Mouse (Mus musculus) brain, adult 2 months (tissue): ENCODE measurements around the gene Npc2.
A peak's percentile ranks its signal among the peaks of the same experiment; 100 is the strongest.

ENCODE experiments used
- DNase-seq: peaks from one replicate; pipeline ENCODE4 v3.0.0; 2011; ENCODE audit warnings: low read depth, low spot score

The Npc2 gene

DNA sequence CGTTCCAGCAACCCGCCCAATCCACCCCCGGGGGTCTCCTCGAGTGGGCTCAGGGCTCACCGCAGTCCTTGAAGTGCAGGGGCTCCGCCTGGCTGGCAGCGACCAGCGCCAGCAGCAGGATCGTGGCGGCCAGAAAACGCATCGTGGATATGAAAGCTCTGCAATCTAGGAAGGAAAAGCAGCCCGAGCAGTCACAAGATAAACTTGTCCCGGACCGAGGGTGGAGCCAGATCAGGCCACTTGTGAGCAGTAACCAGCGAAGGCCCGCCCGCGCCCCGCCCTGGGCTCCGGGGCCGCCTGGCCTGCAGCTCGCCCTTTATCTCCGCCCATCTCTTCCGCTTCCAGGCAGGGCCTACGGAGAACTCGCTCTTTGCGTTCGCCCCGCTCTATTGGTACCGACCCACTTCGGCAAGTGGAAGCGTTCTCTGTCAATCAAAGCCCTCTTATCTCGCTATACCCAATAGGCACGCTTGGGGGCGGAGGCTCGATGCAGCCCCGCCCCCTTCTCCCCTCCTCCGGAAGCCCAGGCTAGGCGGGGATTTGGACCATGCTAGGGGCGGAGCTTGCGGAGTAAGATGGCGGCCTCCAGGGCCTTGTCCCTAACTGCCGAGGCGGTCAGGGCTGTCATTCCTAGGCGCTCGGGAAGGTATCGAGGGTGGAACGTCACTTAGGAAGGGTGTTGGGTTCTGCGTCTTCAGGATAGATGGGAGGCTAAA is at the start of gene Npc2, which contains the start of gene Isca2:
Gene Npc2, minus strand, starts transcription at position 427 of the 716 bp plus-strand sequence.
Gene Isca2, plus strand, starts transcription at position 526 of the 716 bp plus-strand sequence.
- DNase-seq = peak; percentile 100

DNA sequence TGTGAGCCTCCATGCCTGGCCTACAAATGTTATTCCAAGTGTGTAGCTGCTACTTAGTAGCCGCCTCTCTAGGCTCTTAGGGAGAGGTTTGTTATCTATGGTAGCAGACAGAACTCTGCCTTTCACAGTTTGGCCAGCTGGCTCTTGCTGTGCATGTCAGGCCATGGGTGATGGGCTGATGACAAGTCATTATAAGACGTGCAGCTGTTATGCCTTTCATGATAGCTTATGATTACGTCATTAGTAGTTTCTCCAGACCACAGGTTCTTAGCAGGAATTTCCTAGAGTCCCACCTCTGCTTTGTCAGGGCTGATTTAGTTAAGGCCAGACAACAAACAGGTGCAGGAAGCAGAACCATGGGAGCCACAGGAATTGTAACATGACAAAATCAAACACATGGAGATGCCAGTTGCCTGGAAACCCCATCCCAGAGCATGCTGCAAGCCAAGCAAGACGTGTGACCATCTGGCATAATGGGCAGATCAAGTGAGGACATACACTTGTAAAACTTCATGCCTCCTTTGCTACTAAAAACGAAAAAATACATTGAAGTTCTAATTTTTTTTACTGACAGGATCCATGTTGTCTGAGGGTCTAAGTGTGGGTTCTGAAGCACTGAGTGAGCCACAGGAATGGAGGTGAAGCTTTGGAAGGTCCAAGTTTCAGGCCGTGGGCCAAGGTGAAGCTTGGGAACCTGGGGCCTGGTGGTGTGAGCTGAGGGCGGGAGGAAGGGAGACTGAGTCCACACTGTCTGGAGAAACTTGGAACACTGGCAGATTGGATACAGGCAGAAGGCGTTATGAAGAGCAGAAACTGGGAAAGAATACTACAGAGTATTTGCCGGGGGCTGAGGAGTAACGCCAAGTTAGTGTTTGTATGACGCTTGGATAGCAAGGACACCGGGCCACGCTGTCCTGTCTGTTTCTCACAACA is 46.5 kb upstream of the Npc2 start:
- DNase-seq = peak; percentile 91

DNA sequence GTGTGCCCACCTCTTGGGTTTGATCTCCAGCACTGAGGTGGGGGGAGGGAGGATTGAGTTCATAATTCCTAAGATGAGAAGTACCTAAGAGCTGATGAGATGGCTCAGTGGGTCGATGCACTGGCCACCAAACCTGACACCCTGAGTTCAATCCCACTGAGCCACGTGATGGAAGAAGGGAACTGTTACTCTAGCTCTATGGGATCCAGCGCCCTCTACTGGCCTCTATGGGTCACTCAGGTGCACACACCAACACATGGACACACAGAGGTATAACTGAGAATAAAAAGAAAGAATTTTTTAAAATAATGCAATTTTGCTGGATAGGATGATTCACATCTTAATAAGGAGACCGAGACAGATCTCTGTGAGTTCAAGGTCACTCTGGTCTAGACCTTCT is 45.5 kb upstream of the Npc2 start:
- DNase-seq = no peak

DNA sequence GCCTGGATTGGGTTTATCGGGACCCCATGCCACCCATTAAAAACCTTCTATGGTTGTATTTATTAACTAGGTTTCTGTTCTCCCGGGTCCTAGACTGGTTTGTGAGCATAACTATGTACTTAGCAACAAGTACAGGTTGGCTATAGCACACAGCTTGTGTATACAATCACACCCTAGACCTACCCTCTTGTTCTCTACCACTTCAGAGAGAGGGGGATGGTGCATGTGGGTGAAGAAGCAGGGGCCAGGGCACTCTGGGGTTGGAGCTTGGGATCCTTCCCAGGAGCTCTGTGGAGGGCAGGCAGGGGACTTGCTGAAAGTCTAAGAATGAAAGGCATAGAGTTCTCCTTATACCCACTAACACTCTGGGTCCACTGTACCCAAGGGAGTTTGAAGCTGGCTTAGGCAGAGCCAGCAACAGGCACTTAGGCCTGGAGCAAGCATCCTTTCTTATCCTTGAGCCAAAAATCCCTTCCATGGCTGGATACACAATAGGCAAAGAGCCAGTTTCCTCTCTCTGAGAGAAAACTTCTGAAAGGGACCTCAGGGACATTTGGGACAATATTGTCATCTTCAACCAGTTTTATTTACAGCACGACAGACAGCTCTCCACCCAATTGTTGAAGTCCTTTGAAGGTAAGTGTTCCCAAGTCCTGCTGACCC is 41.8 kb upstream of the Npc2 start:
- DNase-seq = no peak

DNA sequence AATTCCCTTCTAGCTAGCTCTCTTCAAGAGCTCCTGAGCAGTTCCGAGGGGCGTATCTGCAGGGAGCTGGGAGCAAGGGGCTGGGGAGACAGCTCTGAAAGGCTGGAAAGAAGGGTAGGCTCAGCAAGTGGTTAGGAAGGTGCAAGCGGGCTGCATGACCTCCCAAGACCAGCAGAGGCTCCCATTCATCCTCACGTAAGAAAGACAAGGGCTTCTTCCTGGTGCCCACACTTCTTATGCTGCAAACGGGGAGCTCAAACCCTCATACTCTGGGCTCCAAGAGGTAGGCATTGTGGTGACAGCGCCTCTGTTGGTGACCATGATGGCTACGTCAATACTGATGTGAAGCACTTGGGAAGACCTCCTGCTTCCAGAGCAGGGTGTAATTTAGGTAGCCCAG is 40.8 kb upstream of the Npc2 start:
- no peak for DNase-seq

DNA sequence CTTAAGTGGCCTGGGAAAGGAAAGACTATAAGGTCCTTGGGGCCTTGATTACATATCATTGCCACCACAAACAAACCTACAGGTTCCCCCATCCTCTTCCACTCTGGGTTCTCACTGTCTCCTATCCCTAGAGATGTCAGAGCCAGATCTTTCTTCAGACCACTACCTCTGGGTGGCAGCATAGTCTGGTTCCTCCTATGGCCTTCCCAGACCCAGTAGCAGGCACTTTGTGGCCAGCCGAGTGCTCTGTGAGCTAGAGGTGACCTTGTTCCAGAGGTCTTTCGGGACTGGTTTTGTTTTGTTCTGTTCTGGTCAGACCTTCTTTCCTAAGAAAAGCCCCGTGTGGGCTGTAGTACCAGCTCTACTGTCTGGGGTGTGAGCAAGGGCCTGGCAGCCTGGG is 39.1 kb upstream of the Npc2 start:
- DNase-seq = peak; percentile 48

- no peak for DNase-seq
Measured at GRCm38 (mm10) chr12:84811510-84811909, 38.6 kb upstream of the Npc2 start.

DNA sequence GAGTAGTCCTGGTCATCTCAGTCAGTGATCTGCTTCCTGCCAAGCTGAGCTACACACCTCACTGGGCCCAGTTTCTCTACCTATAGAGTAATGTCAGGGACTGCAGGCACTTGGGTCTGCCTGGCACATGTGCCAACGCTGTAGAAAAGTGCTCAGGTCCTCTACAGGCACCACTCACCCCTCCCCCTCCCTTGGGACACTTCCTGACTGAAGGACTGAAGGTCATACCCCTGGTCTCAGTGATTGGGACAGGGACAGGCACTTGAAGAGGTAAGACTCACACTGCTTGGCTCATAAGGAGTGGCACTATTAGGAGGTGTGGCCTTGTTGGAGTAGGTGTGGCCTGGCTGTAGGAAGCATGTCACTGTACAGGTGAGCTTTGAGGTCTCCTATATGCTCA is 37.9 kb upstream of the Npc2 start:
- DNase-seq = no peak

DNA sequence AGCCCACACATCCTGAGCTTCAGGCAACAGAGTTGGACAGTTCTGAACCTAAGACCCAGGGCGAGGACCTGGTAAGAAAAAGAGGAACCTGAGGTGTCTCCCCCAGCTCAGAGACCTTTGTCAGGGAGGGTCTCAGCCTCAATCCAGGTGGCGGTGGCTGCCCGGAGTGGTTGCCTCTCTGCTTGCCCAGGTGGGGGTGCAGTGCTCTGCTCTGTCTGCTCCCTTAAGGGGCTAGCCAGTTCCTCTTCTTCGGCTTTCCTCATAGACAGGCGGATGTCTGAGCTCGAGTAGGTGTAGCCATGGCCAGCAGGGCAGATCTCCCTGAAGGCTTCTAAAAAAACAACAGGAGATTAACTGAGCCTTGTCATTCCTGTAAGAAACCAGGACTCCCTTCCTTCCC is 36.1 kb upstream of the Npc2 start:
- no peak for DNase-seq

DNA sequence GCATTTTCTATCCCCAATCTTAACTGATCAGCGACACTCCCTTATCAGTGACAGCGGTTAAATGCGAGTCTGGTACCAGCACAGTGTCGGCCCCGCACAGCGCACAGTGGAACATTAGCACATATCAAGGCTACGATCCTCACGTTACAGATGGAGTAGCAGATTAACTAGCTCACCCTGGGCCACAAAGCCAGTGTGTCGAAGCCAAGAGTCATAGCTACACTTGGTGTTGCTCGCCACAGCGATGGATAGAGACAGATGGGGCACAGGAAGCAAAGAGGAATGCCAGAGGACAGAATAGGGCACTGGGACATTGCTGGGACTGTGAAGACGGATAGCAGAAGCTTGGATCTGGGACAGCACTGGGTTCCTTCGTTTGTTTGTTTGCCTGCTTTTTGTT is 34.4 kb upstream of the Npc2 start:
- DNase-seq = peak; percentile 96

DNA sequence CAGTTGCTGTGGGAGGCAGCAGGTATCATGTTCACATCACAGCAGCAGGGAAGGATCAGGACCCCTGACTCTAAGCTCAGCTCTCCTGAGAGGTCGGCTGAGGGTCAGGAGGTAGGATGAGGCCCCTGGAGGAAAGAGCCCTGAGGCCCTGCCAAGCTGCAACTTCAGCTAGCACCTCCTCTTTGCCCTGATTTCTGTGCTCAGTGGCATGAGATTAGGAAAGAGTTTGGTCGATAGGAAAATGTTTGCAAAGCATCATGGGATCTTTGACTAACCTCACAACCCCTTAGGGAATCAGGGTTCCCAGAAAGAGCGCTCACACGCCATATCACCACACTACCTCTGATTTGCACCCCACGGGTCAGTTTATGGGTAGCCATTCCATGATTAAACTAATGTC is 33.8 kb upstream of the Npc2 start:
- DNase-seq = no peak

DNA sequence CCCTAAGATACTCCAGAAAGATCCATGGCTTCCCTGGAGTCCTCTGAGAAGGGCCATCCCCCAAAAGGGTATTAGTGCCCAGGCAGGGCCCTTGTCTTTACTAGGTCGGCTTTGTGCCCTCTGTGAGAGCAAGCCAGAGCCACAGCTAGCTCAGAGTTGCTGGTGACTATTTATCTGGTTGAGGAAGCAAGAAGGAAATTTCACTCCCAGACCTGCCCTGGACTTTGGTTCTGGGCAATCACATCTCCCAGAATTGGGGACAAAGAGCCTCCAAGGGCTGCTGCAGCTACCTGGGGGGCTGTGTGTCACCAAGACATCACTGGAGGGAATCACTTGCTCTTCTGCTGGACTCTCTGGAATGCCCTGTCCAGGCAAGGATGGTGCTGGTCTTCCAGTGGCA is 33.1 kb upstream of the Npc2 start:
- no peak for DNase-seq

GRCm38 (mm10) chr12:84805228-84805842 is 32.4 kb upstream of the Npc2 start:
- no peak for DNase-seq

- no peak for DNase-seq
Measured at GRCm38 (mm10) chr12:84802625-84803024, 29.7 kb upstream of the Npc2 start.

DNA sequence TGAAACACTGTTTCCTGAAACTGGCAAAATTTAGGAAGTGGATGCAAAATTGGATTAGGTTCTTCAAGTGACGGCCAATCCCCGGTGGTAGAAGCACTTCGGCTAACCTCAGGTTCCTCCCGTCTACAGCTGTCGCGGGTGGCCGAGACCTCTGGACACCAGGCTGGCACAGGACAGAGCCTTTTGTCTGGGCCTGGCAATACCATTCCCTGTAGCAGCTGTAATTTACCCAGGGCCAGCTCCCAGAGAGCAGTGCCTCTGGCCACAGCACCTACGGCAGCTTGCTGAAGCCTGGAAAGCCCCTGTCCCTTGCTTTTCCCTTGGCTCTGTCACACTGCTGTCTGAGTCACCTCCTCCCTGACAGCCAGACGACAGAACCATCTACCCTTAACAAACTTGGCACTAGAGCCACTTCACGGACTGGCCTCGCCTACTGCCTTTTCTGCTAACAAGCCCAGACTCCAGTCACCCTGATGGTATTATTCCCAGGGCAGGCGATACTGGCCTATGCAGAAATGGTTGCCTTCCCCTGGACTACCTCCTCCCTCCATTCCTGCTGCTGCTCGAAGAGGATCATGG is 28.7 kb upstream of the Npc2 start:
- DNase-seq = no peak

DNA sequence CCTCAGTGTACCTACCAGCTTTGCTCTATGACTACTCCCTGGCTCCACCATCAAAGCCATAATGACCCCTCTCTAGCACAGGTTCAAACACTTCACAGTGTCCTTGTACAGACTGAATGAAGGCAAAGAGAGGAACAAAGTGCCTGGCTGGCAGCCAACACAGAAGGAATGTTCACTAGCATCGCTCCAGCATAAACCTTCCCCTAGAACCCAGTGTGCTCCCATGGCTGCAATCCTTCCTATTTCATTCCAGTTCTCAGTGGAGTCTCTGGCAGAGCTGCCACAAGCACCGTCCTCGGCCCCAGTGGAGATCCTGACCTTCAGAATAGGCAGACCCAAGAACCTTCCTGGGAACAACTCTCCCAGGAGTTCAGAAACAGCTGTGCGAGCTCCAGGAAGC is 27.5 kb upstream of the Npc2 start:
- no peak for DNase-seq

DNA sequence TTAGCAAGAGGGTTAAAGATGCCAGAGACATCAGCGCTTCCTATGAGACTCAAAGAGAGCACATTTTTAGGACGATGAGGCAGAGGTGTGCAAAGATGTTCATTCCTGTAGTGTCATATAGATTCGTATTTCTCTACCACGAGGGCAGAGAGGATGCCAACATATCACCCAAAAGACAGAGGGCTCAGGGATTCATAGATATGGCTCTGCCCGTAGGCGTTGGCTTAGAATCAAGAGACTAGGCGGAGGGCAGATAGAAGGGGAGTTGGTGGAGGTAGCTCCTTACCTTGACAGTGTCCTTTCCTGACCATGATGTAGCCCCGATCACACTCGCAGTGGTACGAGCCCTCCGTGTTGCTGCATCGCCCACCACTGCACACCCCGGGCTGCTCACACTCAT is 26.1 kb upstream of the Npc2 start:
- DNase-seq = no peak

GRCm38 (mm10) chr12:84794647-84795046 is 21.7 kb upstream of the Npc2 start:
- DNase-seq = no peak

- DNase-seq = no peak
Measured at GRCm38 (mm10) chr12:84792629-84793028, 19.7 kb upstream of the Npc2 start.

- no peak for DNase-seq
Measured at GRCm38 (mm10) chr12:84790853-84791252, 17.9 kb upstream of the Npc2 start.

- DNase-seq = no peak
Measured at GRCm38 (mm10) chr12:84786091-84786490, 13.1 kb upstream of the Npc2 start.
